Mouse (Mus musculus): ENCODE measurements around the gene Dnajc19. TPM values are rescaled to one million over a fixed set of nuclear protein-coding genes. Genes with fewer than 3 reads are reported as not detected.

Gene Dnajc19
- total and polyA plus RNA-seq, 3 experiments: 82.8 to 118 (median 116) TPM

DNA sequence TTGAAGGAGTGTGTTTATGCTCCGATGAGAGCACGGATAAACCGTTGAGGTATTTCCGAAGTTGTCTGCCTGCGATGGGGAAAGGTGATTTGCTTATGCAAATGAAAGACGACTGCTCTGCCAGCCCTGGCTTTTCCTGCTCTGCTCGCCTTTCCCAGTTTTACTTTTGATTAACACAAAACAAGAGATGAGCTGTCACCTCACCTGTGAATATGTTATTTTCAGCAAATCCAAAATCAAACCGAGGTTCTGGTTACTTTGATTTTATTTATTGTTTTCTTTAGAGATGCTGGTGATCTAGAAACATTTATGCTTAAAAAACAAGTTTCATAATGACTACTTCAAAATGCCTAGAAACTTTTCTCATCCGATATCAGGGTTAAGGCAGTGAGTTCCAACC, 25.3 kb upstream of the Dnajc19 start (continued):
- peak; percentile 40; the same call in 1 of the 2 replicates for TF ChIP-seq MEF2A (IDR thresholded peaks at IDR 0.05; ENCODE audit: borderline replicate concordance, low read depth, low read length)
- no peak for TF ChIP-seq KAT2A (IDR thresholded peaks at IDR 0.05; ENCODE audit: insufficient replicate concordance, low read length)

DNA sequence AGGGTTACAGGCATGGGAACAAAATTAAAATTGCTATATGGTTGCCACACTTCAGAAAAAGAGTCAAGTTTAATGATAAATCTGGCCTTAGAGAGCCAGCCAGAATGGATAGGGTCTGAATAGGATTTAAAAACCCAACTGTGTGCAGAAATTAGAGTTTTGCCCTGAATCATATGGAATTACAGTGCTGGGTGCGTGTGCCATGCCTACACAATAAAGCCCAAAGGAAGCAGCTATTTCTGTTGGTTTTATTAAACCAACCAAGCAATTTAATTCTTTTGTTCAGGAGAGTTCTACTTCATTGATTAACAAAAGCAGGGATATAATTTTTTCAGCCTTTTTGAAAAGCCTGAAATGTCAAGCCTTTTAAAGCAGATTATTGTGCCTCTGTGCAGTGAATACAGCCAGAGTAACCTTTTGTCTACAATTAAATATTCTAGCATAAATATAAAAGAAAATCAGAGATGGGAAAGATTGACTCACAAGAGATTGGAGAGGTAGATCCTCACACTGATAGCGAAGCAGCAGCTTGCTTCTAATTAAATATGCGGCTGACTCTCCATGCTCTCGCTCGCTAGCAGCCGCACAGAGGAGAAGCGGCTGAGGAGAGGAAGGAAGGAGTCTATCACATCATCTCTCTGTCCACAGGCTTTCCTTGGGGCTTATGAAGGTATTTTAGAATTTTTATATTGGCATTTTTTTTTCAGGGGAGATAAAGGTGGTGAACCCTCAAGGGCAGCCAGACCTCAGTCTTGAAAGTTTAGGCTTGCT, 23.0 kb upstream of the Dnajc19 start:
- Histone ChIP-seq H3K36me3 (replicated peaks in 1 of 2; ENCODE audit: control insufficient read depth in 1 of 2, insufficient read depth in 1 of 2, low read length in 1 of 2) (no peaks in the 10 kb centered on the region), H3K9me3 (replicated peaks; ENCODE audit: low read length) (no peaks in the 10 kb centered on the region), H3K4me1 (ENCODE audit: control insufficient read depth in 1 of 2, insufficient read depth in 2 of 2) (peaks cover 0 to 11% of the 10 kb centered on the region in 2 experiments; a peak in 2 of 4 replicates), H3K27me3 (replicated peaks) (peaks cover 11% of the 10 kb centered on the region), H3K4me3 (replicated peaks in 1 of 3; ENCODE audit: low read depth in 2 of 3, low read length in 2 of 3, poor library complexity in 1 of 3) (no peak overlapping the region), H3K79me2 (replicated peaks; ENCODE audit: control insufficient read depth, extremely low read depth, insufficient read depth, poor library complexity, severe bottlenecking) (no peaks in the 10 kb centered on the region), H3K27ac (ENCODE audit: insufficient read depth, low read depth) (no peak overlapping the region), H3K9ac (ENCODE audit: insufficient read depth, low read depth) (no peak overlapping the region), H3K4me2 (ENCODE audit: insufficient read depth, low read depth, poor library complexity, severe bottlenecking) (no peak overlapping the region)
- dilution Hi-C loops (cut with MboI; ENCODE audit: extremely low pct_ligation_motif_present, extremely low pct_unique_long_range_greater_than_20kb, low sequenced_read_pairs) (no loop called here), in situ Hi-C loops (cut with MboI; ENCODE audit: low pct_ligation_motif_present, low pct_unique_long_range_greater_than_20kb, low sequenced_read_pairs) (no loop called here)
- DNase-seq (ENCODE audit: extremely low read depth): no peak
- TF ChIP-seq POLR2A (IDR thresholded peaks at IDR 0.05; ENCODE audit: low read depth, low read length): no peak
- no peak for TF ChIP-seq MAFK (IDR thresholded peaks at IDR 0.05; ENCODE audit: insufficient replicate concordance, low read length)
- TF ChIP-seq HCFC1 (IDR thresholded peaks at IDR 0.05; ENCODE audit: low read depth, low read length): no peak
- TF ChIP-seq PAX5 (IDR thresholded peaks at IDR 0.05; ENCODE audit: low read length): no peak
- TF ChIP-seq KAT2A (IDR thresholded peaks at IDR 0.05; ENCODE audit: insufficient replicate concordance, low read length): no peak
- no peak for TF ChIP-seq JUN (IDR thresholded peaks at IDR 0.05; ENCODE audit: insufficient read depth, low read depth, low read length)
- no peak for TF ChIP-seq ZMIZ1 (IDR thresholded peaks at IDR 0.05; ENCODE audit: low read depth, low read length)
- TF ChIP-seq TCF12 (IDR thresholded peaks at IDR 0.05; ENCODE audit: low read depth, low read length): no peak

DNA sequence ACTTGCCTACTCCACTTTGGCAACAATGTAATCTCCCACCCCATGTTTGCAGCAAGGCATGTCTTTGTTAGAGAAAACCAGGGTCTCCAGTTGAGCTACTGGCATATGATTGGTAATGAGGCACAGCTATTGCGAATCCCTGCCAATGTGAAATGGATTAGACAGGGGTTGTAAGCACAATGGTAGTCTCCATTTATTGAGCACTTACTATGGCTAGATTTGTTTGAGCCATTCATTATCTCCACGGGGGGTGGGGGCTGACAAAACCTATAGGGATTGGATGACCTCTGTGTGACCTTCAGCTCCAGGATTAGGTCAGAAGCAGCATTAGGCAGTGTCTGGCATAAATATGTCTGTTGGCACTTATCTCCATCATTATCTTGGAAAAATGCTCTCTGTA, 21.8 kb upstream of the Dnajc19 start:
- Histone ChIP-seq H3K9me3 (replicated peaks; ENCODE audit: low read length) (no peaks in the 10 kb centered on the region), H3K4me1 (ENCODE audit: control insufficient read depth in 1 of 2, insufficient read depth in 2 of 2) (peaks cover 0 to 11% of the 10 kb centered on the region in 2 experiments; a peak in 2 of 4 replicates), H3K79me2 (replicated peaks; ENCODE audit: control insufficient read depth, extremely low read depth, insufficient read depth, poor library complexity, severe bottlenecking) (no peaks in the 10 kb centered on the region), H3K4me3 (replicated peaks in 1 of 3; ENCODE audit: low read depth in 2 of 3, low read length in 2 of 3, poor library complexity in 1 of 3) (no peak overlapping the region), H3K4me2 (ENCODE audit: insufficient read depth, low read depth, poor library complexity, severe bottlenecking) (no peak overlapping the region), H3K27me3 (replicated peaks) (peaks cover 11% of the 10 kb centered on the region), H3K9ac (ENCODE audit: insufficient read depth, low read depth) (no peak overlapping the region), H3K27ac (ENCODE audit: insufficient read depth, low read depth) (no peak overlapping the region), H3K36me3 (replicated peaks in 1 of 2; ENCODE audit: control insufficient read depth in 1 of 2, insufficient read depth in 1 of 2, low read length in 1 of 2) (no peaks in the 10 kb centered on the region)
- dilution Hi-C loops (cut with MboI; ENCODE audit: extremely low pct_ligation_motif_present, extremely low pct_unique_long_range_greater_than_20kb, low sequenced_read_pairs): no loop called here
- no peak for DNase-seq (ENCODE audit: extremely low read depth)
- in situ Hi-C loops (cut with MboI; ENCODE audit: low pct_ligation_motif_present, low pct_unique_long_range_greater_than_20kb, low sequenced_read_pairs): no loop called here
- TF ChIP-seq JUN (IDR thresholded peaks at IDR 0.05; ENCODE audit: insufficient read depth, low read depth, low read length) (no peak), UBTF (IDR thresholded peaks at IDR 0.05; ENCODE audit: low read depth, low read length) (no peak), SMC3 (IDR thresholded peaks at IDR 0.05; ENCODE audit: low read depth, low read length) (no peak), NRF1 (IDR thresholded peaks at IDR 0.05; ENCODE audit: low read depth, low read length) (no peak), ZKSCAN1 (IDR thresholded peaks at IDR 0.05; ENCODE audit: borderline replicate concordance, low read depth, low read length) (no peak), HCFC1 (IDR thresholded peaks at IDR 0.05; ENCODE audit: low read depth, low read length) (no peak), PAX5 (IDR thresholded peaks at IDR 0.05; ENCODE audit: low read length) (no peak)
